Mouse (Mus musculus): ENCODE data around the gene Nde1. TPM values are rescaled to one million over a fixed set of nuclear protein-coding genes. Genes with fewer than 3 reads are reported as not detected.

The Nde1 gene
- polyA plus RNA-seq, 1 experiment from 2014 or later, result 60.7 TPM

GRCm38 (mm10) chr16:14166490-14166889 lies 3.4 kb downstream of the Nde1 start:
- Histone ChIP-seq H3K4me3 (no peak overlapping the region), H3K9ac (replicated peaks) (no peak overlapping the region), H3K4me1 (peaks cover 23% of the 10 kb centered on the region), H3K27me3 (no peaks in the 10 kb centered on the region), H3K36me3 (peaks cover 15% of the 10 kb centered on the region), H3K4me2 (replicated peaks) (no peak overlapping the region), H3K9me3 (no peaks in the 10 kb centered on the region), H3K27ac (replicated peaks) (no peak overlapping the region)
- 93% methylated on average over 4 of the region's 4 CpGs for WGBS
- no peak for ATAC-seq (replicated peaks)

DNA sequence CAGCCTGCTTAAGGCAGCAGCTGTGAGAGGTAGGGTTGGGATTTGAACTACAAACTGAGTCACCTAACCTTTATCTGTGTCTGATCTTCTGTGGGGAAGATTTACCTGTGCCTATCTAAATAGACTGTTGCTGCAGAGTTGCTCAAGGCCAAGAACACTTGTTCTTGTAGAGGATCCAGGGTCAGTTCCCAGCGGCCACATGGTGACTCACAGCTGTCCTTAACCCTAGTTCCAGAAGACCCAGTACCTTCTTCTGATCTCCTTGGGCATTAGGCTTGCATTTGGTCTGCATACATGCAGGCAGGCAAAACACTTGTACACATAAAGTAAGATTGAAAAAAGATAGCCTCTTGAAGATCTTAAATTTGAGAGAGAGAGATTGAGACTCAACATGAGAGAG lies 6.6 kb downstream of the Nde1 start:
- Histone ChIP-seq H3K36me3 (peaks cover 36% of the 10 kb centered on the region), H3K27me3 (no peaks in the 10 kb centered on the region)
- 91% methylated on average over 1 of the region's 1 CpGs for WGBS

DNA sequence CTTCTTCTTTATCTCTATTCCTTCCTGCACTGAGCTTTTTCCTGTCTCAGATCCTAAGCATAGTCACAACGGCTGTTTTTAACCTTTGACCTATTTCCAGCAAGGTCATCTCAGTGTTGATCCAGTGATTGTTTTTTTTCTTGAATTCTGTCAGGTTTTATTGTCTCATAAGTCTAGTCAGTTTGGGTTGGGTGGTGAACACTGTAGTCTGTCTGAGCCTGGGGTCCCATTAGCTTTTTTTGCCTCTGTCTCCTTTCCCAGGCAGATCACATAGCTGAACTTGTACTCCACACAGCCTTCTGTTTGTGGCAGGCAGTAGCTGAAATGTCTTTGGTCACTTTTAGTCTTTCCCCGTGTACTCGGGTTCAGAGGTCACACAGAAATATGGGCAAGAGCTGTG lies 15.0 kb downstream of the Nde1 start:
- Histone ChIP-seq H3K4me3 (no peak overlapping the region), H3K9ac (replicated peaks) (no peak overlapping the region), H3K27me3 (no peaks in the 10 kb centered on the region), H3K9me3 (no peaks in the 10 kb centered on the region), H3K36me3 (peaks cover 37% of the 10 kb centered on the region), H3K27ac (replicated peaks) (no peak overlapping the region), H3K4me2 (replicated peaks) (no peak overlapping the region), H3K4me1 (no peaks in the 10 kb centered on the region)
- no peak for ATAC-seq (replicated peaks)
- 76% methylated on average over 3 of the region's 3 CpGs for WGBS

More for the DNA sequence above, 6.6 kb downstream of the Nde1 start:
- H3K4me2 ChIP-seq (replicated peaks), result no peak overlapping the region
- H3K9me3 ChIP-seq, result no peaks in the 10 kb centered on the region
- no peak overlapping the region for H3K4me3 ChIP-seq
- no peak overlapping the region for H3K27ac ChIP-seq (replicated peaks)
- H3K9ac ChIP-seq (replicated peaks), result no peak overlapping the region
- no peak for ATAC-seq (replicated peaks)
- H3K4me1 ChIP-seq, result peaks cover 5% of the 10 kb centered on the region; the same call in 1 of the 2 replicates

- Histone ChIP-seq H3K4me1 (no peaks in the 10 kb centered on the region), H3K4me2 (replicated peaks) (no peak overlapping the region), H3K36me3 (peaks cover 29% of the 10 kb centered on the region), H3K4me3 (no peak overlapping the region), H3K27ac (replicated peaks) (no peak overlapping the region), H3K9me3 (no peaks in the 10 kb centered on the region), H3K27me3 (no peaks in the 10 kb centered on the region), H3K9ac (replicated peaks) (no peak overlapping the region)
- no peak for ATAC-seq (replicated peaks)
- WGBS, result 85% methylated on average over 6 of the region's 6 CpGs
These were observed 17.2 kb downstream of the Nde1 start for GRCm38 (mm10) chr16:14180163-14180733.

- ATAC-seq (replicated peaks), result no peak
- no peak overlapping the region for H3K4me3 ChIP-seq
- H3K9ac ChIP-seq (replicated peaks), result no peak overlapping the region
- no peak overlapping the region for H3K27ac ChIP-seq (replicated peaks)
- no peaks in the 10 kb centered on the region for H3K27me3 ChIP-seq
- H3K9me3 ChIP-seq, result no peaks in the 10 kb centered on the region
- H3K36me3 ChIP-seq, result peaks cover 25% of the 10 kb centered on the region; the same call in 1 of the 2 replicates
- WGBS, result 94% methylated on average over 5 of the region's 5 CpGs
- no peaks in the 10 kb centered on the region for H3K4me1 ChIP-seq
- no peak overlapping the region for H3K4me2 ChIP-seq (replicated peaks)
These were observed 19.3 kb downstream of the Nde1 start for GRCm38 (mm10) chr16:14182360-14182759.

- Histone ChIP-seq H3K27ac (replicated peaks) (no peak overlapping the region), H3K9ac (replicated peaks) (no peak overlapping the region), H3K27me3 (no peaks in the 10 kb centered on the region), H3K36me3 (peaks cover 25% of the 10 kb centered on the region; the same call in 1 of the 2 replicates), H3K4me3 (no peak overlapping the region), H3K4me2 (replicated peaks) (no peak overlapping the region), H3K4me1 (no peaks in the 10 kb centered on the region), H3K9me3 (no peaks in the 10 kb centered on the region)
- 63% methylated on average over 1 of the region's 1 CpGs for WGBS
- ATAC-seq (replicated peaks), result no peak
These were observed 20.8 kb downstream of the Nde1 start for GRCm38 (mm10) chr16:14183856-14184255.

DNA sequence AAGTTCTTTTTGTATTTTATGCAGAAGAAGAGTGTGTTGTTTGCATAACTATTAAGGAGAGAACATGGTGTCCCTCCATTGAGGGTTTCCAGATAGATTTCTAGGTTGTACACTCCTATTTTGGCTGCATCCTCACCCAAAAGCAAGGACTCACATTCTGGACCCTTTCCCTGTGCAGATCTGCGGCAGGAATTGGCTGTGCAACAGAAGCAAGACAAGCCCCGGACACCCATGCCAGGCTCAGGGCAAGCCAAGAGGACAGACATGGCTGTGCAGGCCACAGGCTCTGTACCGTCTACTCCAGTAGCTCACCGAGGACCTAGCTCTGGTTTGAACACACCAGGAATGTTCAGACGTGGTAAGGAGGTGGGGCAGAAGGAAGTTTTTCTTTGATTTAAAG lies 22.4 kb downstream of the Nde1 start:
- H3K36me3 ChIP-seq, result peaks cover 30% of the 10 kb centered on the region; the same call in 1 of the 2 replicates
- H3K4me1 ChIP-seq, result no peaks in the 10 kb centered on the region
- no peaks in the 10 kb centered on the region for H3K9me3 ChIP-seq
- no peak for ATAC-seq (replicated peaks)
- H3K27ac ChIP-seq (replicated peaks), result no peak overlapping the region
- H3K9ac ChIP-seq (replicated peaks), result no peak overlapping the region
- H3K4me2 ChIP-seq (replicated peaks), result no peak overlapping the region
- H3K27me3 ChIP-seq, result no peaks in the 10 kb centered on the region
- 96% methylated on average over 5 of the region's 5 CpGs for WGBS
- no peak overlapping the region for H3K4me3 ChIP-seq

DNA sequence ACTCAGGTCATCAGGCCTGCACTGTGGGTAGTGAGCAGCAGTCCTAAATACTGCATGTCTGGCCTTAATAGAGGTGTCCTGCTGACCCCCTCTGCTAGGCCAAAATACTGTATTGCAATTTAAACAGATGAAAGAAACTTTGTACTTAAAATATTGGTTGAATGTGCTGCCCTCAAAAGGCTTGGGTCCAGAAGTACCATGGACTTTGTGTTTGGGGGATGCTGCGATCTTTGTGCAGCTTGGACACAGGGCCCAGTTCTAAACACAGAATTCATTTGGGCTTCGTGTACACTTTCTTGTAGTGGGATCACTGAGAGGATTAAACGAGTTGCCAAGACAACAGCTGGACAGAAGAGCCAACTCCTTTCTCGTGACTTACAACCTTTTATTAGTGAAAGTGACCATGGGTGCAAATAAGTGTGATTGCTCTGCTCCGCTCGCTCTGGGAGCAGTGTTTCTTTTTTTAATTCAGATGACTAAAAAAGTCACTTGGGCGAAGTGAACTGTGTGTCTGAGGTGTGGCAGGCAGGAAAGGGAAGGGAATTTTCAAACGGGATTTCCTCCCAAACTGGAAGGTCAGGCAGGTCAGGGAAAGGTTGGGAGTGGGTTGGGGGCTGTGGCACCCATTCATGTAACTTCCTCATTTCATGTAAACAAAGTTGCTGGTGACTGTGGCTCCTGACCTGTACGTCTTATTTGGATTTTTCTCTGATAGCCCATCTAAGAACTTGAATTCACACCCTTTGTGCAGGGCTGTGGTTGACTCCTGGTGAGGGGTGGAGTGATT lies 31.3 kb downstream of the Nde1 start:
- H3K9ac ChIP-seq (replicated peaks), result no peak overlapping the region
- no peak overlapping the region for H3K4me3 ChIP-seq
- H3K9me3 ChIP-seq, result no peaks in the 10 kb centered on the region
- ATAC-seq (replicated peaks), result no peak
- peaks cover 14% of the 10 kb centered on the region for H3K36me3 ChIP-seq
- H3K4me2 ChIP-seq (replicated peaks), result no peak overlapping the region
- no peaks in the 10 kb centered on the region for H3K4me1 ChIP-seq
- no peaks in the 10 kb centered on the region for H3K27me3 ChIP-seq
- no peak overlapping the region for H3K27ac ChIP-seq (replicated peaks)
- 52% methylated on average over 9 of the region's 9 CpGs for WGBS

DNA sequence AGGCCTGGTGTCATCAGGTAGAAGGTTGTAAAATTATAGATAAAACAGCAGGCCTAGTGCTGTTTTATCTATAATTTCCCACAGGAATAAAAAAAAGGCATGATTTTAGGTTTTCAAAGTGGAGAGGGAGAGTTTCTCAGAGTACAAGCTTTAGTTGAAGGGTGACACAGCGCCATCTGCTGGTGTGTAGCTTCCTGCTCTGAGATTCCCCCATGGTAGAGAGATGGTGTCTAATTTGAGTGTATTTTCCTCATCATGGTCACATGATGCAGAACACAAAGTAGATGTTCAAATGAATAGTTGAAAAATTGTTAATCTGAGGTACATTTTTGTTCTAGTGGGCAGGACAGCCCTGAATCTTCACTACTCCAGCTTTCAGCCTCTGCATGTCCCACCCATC lies 32.4 kb downstream of the Nde1 start:
- ATAC-seq (replicated peaks), result no peak
- H3K4me1 ChIP-seq, result no peaks in the 10 kb centered on the region

GRCm38 (mm10) chr16:14198798-14199197 lies 35.7 kb downstream of the Nde1 start:
- Histone ChIP-seq H3K4me3 (no peak overlapping the region), H3K9me3 (no peaks in the 10 kb centered on the region), H3K36me3 (no peaks in the 10 kb centered on the region), H3K4me1 (no peaks in the 10 kb centered on the region), H3K9ac (replicated peaks) (no peak overlapping the region), H3K4me2 (replicated peaks) (no peak overlapping the region), H3K27me3 (no peaks in the 10 kb centered on the region), H3K27ac (replicated peaks) (no peak overlapping the region)
- WGBS, result 75% methylated on average over 4 of the region's 4 CpGs
- no peak for ATAC-seq (replicated peaks)

More for the DNA sequence above, 32.4 kb downstream of the Nde1 start:
- H3K9ac ChIP-seq (replicated peaks), result no peak overlapping the region
- H3K9me3 ChIP-seq, result no peaks in the 10 kb centered on the region
- no peaks in the 10 kb centered on the region for H3K27me3 ChIP-seq
- no peak overlapping the region for H3K27ac ChIP-seq (replicated peaks)
- no peak overlapping the region for H3K4me3 ChIP-seq
- no peak overlapping the region for H3K4me2 ChIP-seq (replicated peaks)
- H3K36me3 ChIP-seq, result peaks cover 6% of the 10 kb centered on the region
- 39% methylated on average over 1 of the region's 1 CpGs for WGBS

GRCm38 (mm10) chr16:14215156-14215555 lies 52.1 kb downstream of the Nde1 start:
- Histone ChIP-seq H3K9me3 (no peaks in the 10 kb centered on the region), H3K27me3 (no peaks in the 10 kb centered on the region), H3K4me2 (replicated peaks) (no peak overlapping the region), H3K4me1 (no peaks in the 10 kb centered on the region), H3K27ac (replicated peaks) (no peak overlapping the region), H3K36me3 (no peaks in the 10 kb centered on the region), H3K9ac (replicated peaks) (no peak overlapping the region), H3K4me3 (no peak overlapping the region)
- 92% methylated on average over 3 of the region's 3 CpGs for WGBS
- no peak for ATAC-seq (replicated peaks)

- H3K4me1 ChIP-seq, result no peaks in the 10 kb centered on the region
- no peak overlapping the region for H3K9ac ChIP-seq (replicated peaks)
- no peaks in the 10 kb centered on the region for H3K36me3 ChIP-seq
- H3K27me3 ChIP-seq, result no peaks in the 10 kb centered on the region
- H3K4me3 ChIP-seq, result no peak overlapping the region
- H3K9me3 ChIP-seq, result no peaks in the 10 kb centered on the region
- ATAC-seq (replicated peaks), result peak; percentile 70
- H3K4me2 ChIP-seq (replicated peaks), result no peak overlapping the region
- WGBS, result 24% methylated on average over 6 of the region's 6 CpGs
- no peak overlapping the region for H3K27ac ChIP-seq (replicated peaks)
These were observed 74.1 kb downstream of the Nde1 start for GRCm38 (mm10) chr16:14237100-14237723.
